Mouse (Mus musculus): ENCODE measurements at regions not wholly inside any gene's neighbourhood (a gene's known extent, or its start where the extent isn't known, plus 50 kb on each side); places are given as distances from the start of the nearest gene placed in this dataset.

- DNase-seq (ENCODE audit: low spot score) = no peak
Observed at GRCm38 (mm10) chr16:24216828-24217227, 176.5 kb upstream of the Lpp start.

- DNase-seq (ENCODE audit: low spot score) = no peak
Observed at GRCm38 (mm10) chr16:24215353-24215752, 178.0 kb upstream of the Lpp start.

- no peak for DNase-seq (ENCODE audit: low spot score)
Observed at GRCm38 (mm10) chr16:24213577-24213976, 179.7 kb upstream of the Lpp start.

GRCm38 (mm10) chr16:24212702-24213101 lies 180.6 kb upstream of the Lpp start:
- DNase-seq (ENCODE audit: low spot score) = no peak

GRCm38 (mm10) chr16:24211588-24211987 lies 181.7 kb upstream of the Lpp start:
- DNase-seq (ENCODE audit: low spot score) = no peak

- no peak for DNase-seq (ENCODE audit: low spot score)
Observed at GRCm38 (mm10) chr16:24208876-24209275, 184.4 kb upstream of the Lpp start.

GRCm38 (mm10) chr16:24208118-24208517 lies 185.2 kb upstream of the Lpp start:
- DNase-seq (ENCODE audit: low spot score) = no peak

- DNase-seq (ENCODE audit: low spot score) = no peak
Observed at GRCm38 (mm10) chr16:24207056-24207455, 186.3 kb upstream of the Lpp start.

- DNase-seq (ENCODE audit: low spot score) = no peak
Observed at GRCm38 (mm10) chr16:24206461-24206861, 186.8 kb upstream of the Lpp start.

GRCm38 (mm10) chr16:24205594-24205993 lies 187.7 kb upstream of the Lpp start:
- DNase-seq (ENCODE audit: low spot score) = no peak

- DNase-seq (ENCODE audit: low spot score) = no peak
Observed at GRCm38 (mm10) chr16:24204064-24204730, 189.1 kb upstream of the Lpp start.

- no peak for DNase-seq (ENCODE audit: low spot score)
Observed at GRCm38 (mm10) chr16:24202653-24203052, 190.7 kb upstream of the Lpp start.

- DNase-seq (ENCODE audit: low spot score) = no peak
Observed at GRCm38 (mm10) chr16:24201455-24201854, 191.9 kb upstream of the Lpp start.

GRCm38 (mm10) chr16:24200200-24200599 lies 193.1 kb upstream of the Lpp start:
- no peak for DNase-seq (ENCODE audit: low spot score)

GRCm38 (mm10) chr16:24199408-24200167 lies 193.7 kb upstream of the Lpp start:
- DNase-seq (ENCODE audit: low spot score) = no peak

GRCm38 (mm10) chr16:24198291-24198690 lies 195.0 kb upstream of the Lpp start:
- no peak for DNase-seq (ENCODE audit: low spot score)

GRCm38 (mm10) chr16:24197618-24198017 lies 195.7 kb upstream of the Lpp start:
- DNase-seq (ENCODE audit: low spot score) = no peak

- DNase-seq (ENCODE audit: low spot score) = no peak
Observed at GRCm38 (mm10) chr16:24193945-24194344, 199.4 kb upstream of the Lpp start.

- DNase-seq (ENCODE audit: low spot score) = no peak
Observed at GRCm38 (mm10) chr16:24193251-24193873, 199.9 kb upstream of the Lpp start.

GRCm38 (mm10) chr16:24192013-24192412 lies 201.3 kb upstream of the Lpp start:
- peak; percentile 33 for DNase-seq (ENCODE audit: low spot score)

- no peak for DNase-seq (ENCODE audit: low spot score)
Observed at GRCm38 (mm10) chr16:24187131-24187530, 198.5 kb upstream of the Bcl6 start.

GRCm38 (mm10) chr16:24185989-24186388 lies 197.3 kb upstream of the Bcl6 start:
- no peak for DNase-seq (ENCODE audit: low spot score)

- DNase-seq (ENCODE audit: low spot score) = no peak
Observed at GRCm38 (mm10) chr16:24184846-24185245, 196.2 kb upstream of the Bcl6 start.

Measured in heart, adult 8-10 months (tissue).